Mouse (Mus musculus): ENCODE results near the gene Eid2.

The Eid2 gene

GRCm38 (mm10) chr7:28290638-28291590 is 23.2 kb downstream of the Eid2 start, which contains the start of gene Selenov:
TSS of gene Selenov (minus strand) at chr7:28291186.
- peak; percentile 78 to 79 for DNase-seq (ENCODE audit: low spot score in 2 of 2)

GRCm38 (mm10) chr7:28294481-28294880 is 26.8 kb downstream of the Eid2 start:
- DNase-seq (ENCODE audit: low spot score in 2 of 2), result peak; percentile 84 to 89

- DNase-seq (ENCODE audit: low spot score in 2 of 2), result peak; percentile 58 to 65
Observed at GRCm38 (mm10) chr7:28298837-28299625, 31.4 kb downstream of the Eid2 start.

- peak; percentile 71 to 73 for DNase-seq (ENCODE audit: low spot score in 2 of 2)
Observed at GRCm38 (mm10) chr7:28301616-28302433, 34.1 kb downstream of the Eid2 start, which contains the start of gene Dll3. TSS of gene Dll3 (minus strand) at chr7:28302238.

- no peak for DNase-seq (ENCODE audit: low spot score in 2 of 2)
Observed at GRCm38 (mm10) chr7:28305641-28306040, 38.0 kb downstream of the Eid2 start.

- DNase-seq (ENCODE audit: low spot score in 2 of 2), result no peak
Observed at GRCm38 (mm10) chr7:28306216-28306615, 38.5 kb downstream of the Eid2 start.

- no peak for DNase-seq (ENCODE audit: low spot score in 2 of 2)
Observed at GRCm38 (mm10) chr7:28309737-28310136, 42.1 kb downstream of the Eid2 start.

- no peak for DNase-seq (ENCODE audit: low spot score in 2 of 2)
Observed at GRCm38 (mm10) chr7:28311151-28311925, 43.7 kb downstream of the Eid2 start.

- peak; percentile 99 for DNase-seq (ENCODE audit: low spot score in 2 of 2)
Observed at GRCm38 (mm10) chr7:28311926-28312543, 44.4 kb downstream of the Eid2 start, which contains the start of gene Timm50. TSS of gene Timm50 (minus strand) at chr7:28312072.

GRCm38 (mm10) chr7:28318036-28318435 is 50.4 kb downstream of the Eid2 start:
- DNase-seq (ENCODE audit: low spot score in 2 of 2), result no peak

GRCm38 (mm10) chr7:28318714-28319113 is 51.0 kb downstream of the Eid2 start:
- no peak for DNase-seq (ENCODE audit: low spot score in 2 of 2)

Data from right cerebral cortex, postnatal 10 days (tissue).